Mouse (Mus musculus) olfactory bulb, adult 2 months (tissue): ENCODE results near the gene C1qa.

Experiments
- CTCF ChIP-seq: fragments of 200-500 bp; IDR thresholded peaks from 2 replicates; pipeline ENCODE4 v1.5.1; 2012; ENCODE audit warnings: low read depth, mild to moderate bottlenecking, low read length, moderate library complexity; ENCODE audit not compliant: insufficient read depth
- POLR2A ChIP-seq: fragments of 200-500 bp; IDR thresholded peaks from 2 replicates; pipeline ENCODE4 v1.6.1; 2012; ENCODE audit warnings: mild to moderate bottlenecking, low read depth, low read length, moderate library complexity; ENCODE audit not compliant: insufficient read depth

DNA sequence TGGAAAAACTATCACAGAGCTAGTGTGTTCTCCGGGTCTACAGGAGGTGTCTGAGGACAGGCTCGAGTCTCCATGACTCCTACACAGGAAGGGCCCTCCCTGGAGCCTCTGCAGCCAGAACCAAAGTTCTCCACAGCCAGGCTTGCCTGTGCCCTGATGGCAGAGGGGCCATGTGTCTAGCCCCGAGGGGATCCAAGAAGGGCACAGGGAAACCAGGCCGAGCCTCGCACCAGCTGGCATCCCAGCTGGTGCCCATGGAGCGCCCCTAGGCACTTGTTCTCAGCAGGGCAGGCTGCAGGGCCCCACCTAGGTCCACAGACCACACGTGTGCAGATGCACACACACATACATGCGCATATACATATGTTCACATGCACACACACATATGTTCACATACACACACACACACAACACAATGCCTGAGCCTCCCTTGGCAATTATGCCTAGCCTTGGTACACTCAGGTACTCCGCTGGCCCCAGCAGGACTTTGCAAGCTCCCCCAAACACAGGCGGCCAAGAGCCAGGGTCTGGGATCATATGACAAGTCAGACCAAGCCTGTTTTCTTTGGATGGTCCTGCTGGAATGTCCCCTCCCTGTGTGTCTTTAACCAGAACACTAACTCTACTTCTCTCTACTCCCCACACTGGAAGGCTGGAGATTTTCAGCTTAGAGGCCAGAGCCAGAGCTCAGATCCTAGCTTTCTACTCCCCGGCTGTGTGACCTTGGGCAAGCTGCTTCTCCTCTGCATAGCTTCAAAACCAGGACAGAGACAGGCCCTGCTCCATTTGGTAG is 46.2 kb upstream of the C1qa start:
- TF ChIP-seq CTCF (no peak), POLR2A (no peak)
